Mouse (Mus musculus): ENCODE results near the gene Ccdc61.
"Not testable (repeated sequence)": the region's sequence is repeated elsewhere in the genome, so short reads cannot be mapped to it uniquely, and the experiment has no call there.

Gene Ccdc61

GRCm38 (mm10) chr7:18916254-18916653, 6.0 kb upstream of the Ccdc61 start:
- no peak for DNase-seq (ENCODE audit: low spot score in 2 of 2)

GRCm38 (mm10) chr7:18909797-18910196, 418 bp downstream of the Ccdc61 start:
- DNase-seq (ENCODE audit: low spot score in 2 of 2): no peak

- DNase-seq (ENCODE audit: low spot score in 2 of 2): no peak
These were observed 5.2 kb downstream of the Ccdc61 start for GRCm38 (mm10) chr7:18904971-18905370.

GRCm38 (mm10) chr7:18902486-18902885, 7.7 kb downstream of the Ccdc61 start:
- DNase-seq (ENCODE audit: low spot score in 2 of 2): no peak

GRCm38 (mm10) chr7:18900513-18900912, 9.7 kb downstream of the Ccdc61 start:
- DNase-seq (ENCODE audit: low spot score in 2 of 2): no peak

- peak in 1 of 2 experiments; percentile 31 for DNase-seq (ENCODE audit: low spot score in 2 of 2)
These were observed 13.7 kb downstream of the Ccdc61 start for GRCm38 (mm10) chr7:18896536-18896935.

GRCm38 (mm10) chr7:18893651-18894430, 16.4 kb downstream of the Ccdc61 start:
- DNase-seq (ENCODE audit: low spot score in 2 of 2): no peak

GRCm38 (mm10) chr7:18893009-18893408, 17.2 kb downstream of the Ccdc61 start:
- DNase-seq (ENCODE audit: low spot score in 2 of 2): no peak

- peak; percentile 74 to 86 for DNase-seq (ENCODE audit: low spot score in 2 of 2)
These were observed 18.2 kb downstream of the Ccdc61 start for GRCm38 (mm10) chr7:18891872-18892599.

- DNase-seq (ENCODE audit: low spot score in 2 of 2): no peak
These were observed 19.4 kb downstream of the Ccdc61 start for GRCm38 (mm10) chr7:18890848-18891247.

GRCm38 (mm10) chr7:18886963-18887362, 23.3 kb downstream of the Ccdc61 start:
- no peak for DNase-seq (ENCODE audit: low spot score in 2 of 2)

- DNase-seq (ENCODE audit: low spot score in 2 of 2): no peak
These were observed 25.3 kb downstream of the Ccdc61 start for GRCm38 (mm10) chr7:18884745-18885422.

GRCm38 (mm10) chr7:18883991-18884744, 26.0 kb downstream of the Ccdc61 start:
- DNase-seq (ENCODE audit: low spot score in 2 of 2): no peak

- DNase-seq (ENCODE audit: low spot score in 2 of 2): no peak
These were observed 31.5 kb downstream of the Ccdc61 start for GRCm38 (mm10) chr7:18878691-18879090.

- no peak for DNase-seq (ENCODE audit: low spot score in 2 of 2)
These were observed 34.8 kb downstream of the Ccdc61 start for GRCm38 (mm10) chr7:18875372-18875771.

- peak in 1 of 2 experiments; percentile 57 for DNase-seq (ENCODE audit: low spot score in 2 of 2)
These were observed 37.0 kb downstream of the Ccdc61 start for GRCm38 (mm10) chr7:18873253-18873652.

GRCm38 (mm10) chr7:18872816-18873215, 37.4 kb downstream of the Ccdc61 start:
- no peak for DNase-seq (ENCODE audit: low spot score in 2 of 2)

GRCm38 (mm10) chr7:18872014-18872802, 38.0 kb downstream of the Ccdc61 start:
- no peak for DNase-seq (ENCODE audit: low spot score in 2 of 2)

- DNase-seq (ENCODE audit: low spot score in 2 of 2): not testable (repeated sequence)
These were observed 39.2 kb downstream of the Ccdc61 start, which contains the start of gene Pglyrp1 for GRCm38 (mm10) chr7:18871031-18871430. Gene Pglyrp1, plus strand, starts transcription at chr7:18871331.

- DNase-seq (ENCODE audit: low spot score in 2 of 2): no peak
These were observed 41.7 kb downstream of the Ccdc61 start for GRCm38 (mm10) chr7:18868491-18868890.

- no peak for DNase-seq (ENCODE audit: low spot score in 2 of 2)
These were observed 47.4 kb downstream of the Ccdc61 start for GRCm38 (mm10) chr7:18862801-18863200.
